Mouse (Mus musculus) C2C12 (cell line): ENCODE results near the gene Hist2h2bb.

Source experiments
- CEBPB ChIP-seq: IDR thresholded peaks from one replicate; pipeline ENCODE4 v1.6.1; 2011; ENCODE audit warnings: low read depth, mild to moderate bottlenecking, control low read depth, moderate library complexity
- CTCF ChIP-seq: IDR thresholded peaks from one replicate; pipeline ENCODE4 v1.5.1; 2011; ENCODE audit not compliant: control insufficient read depth, insufficient read depth, insufficient read length
- FOSL1 ChIP-seq: IDR thresholded peaks from one replicate; pipeline ENCODE4 v1.8.0; 2011; ENCODE audit warnings: mild to moderate bottlenecking, low read length; ENCODE audit not compliant: poor library complexity, insufficient read depth, severe bottlenecking
- MAX ChIP-seq: IDR thresholded peaks from one replicate; pipeline ENCODE4 v1.6.1; 2011; ENCODE audit warnings: mild to moderate bottlenecking, control low read depth
- MYOD1 ChIP-seq: IDR thresholded peaks from one replicate; pipeline ENCODE4 v1.6.1; 2011; ENCODE audit warnings: low read depth; ENCODE audit not compliant: control insufficient read depth, insufficient read length
- MYOG ChIP-seq: IDR thresholded peaks from one replicate; pipeline ENCODE4 v1.6.1; 2011; ENCODE audit not compliant: control insufficient read depth, insufficient read length; ENCODE audit errors: extremely low read depth
- USF1 ChIP-seq: IDR thresholded peaks from one replicate; pipeline ENCODE4 v1.6.1; 2011; ENCODE audit warnings: low read depth, mild to moderate bottlenecking, control low read depth, moderate library complexity

- TF ChIP-seq CTCF (no peak), MAX (no peak), MYOD1 (no peak), MYOG (no peak), USF1 (no peak), CEBPB (no peak), FOSL1 (no peak)
Observed at GRCm38 (mm10) chr3:96300706-96301529, 31.4 kb downstream of the Hist2h2bb start.
